Mouse (Mus musculus) left cerebral cortex, adult 2 months (tissue): ENCODE data around the gene Ehbp1l1. TPM values are rescaled to one million over a fixed set of nuclear protein-coding genes. Genes with fewer than 3 reads are reported as not detected.
A peak's percentile ranks its signal among the peaks of the same experiment; 100 is the strongest.
"Not testable (repeated sequence)": the region's sequence is repeated elsewhere in the genome, so short reads cannot be mapped to it uniquely, and the experiment has no call there.

Source experiments
- DNase-seq, 2 experiments: peaks; one replicate each; pipeline ENCODE4 v3.0.0; 2021 to 2022; ENCODE audit warnings: low spot score in 2 of 2, mixed read lengths in 1 of 2; ENCODE audit errors: extremely low spot score in 1 of 2
- H3K27ac ChIP-seq: fragments of 200-600 bp; 2 replicates; pipeline ENCODE4 v1.8.1; 2022
- H3K4me3 ChIP-seq: fragments of 200-600 bp; 2 replicates; pipeline ENCODE4 v1.8.1; 2022
- CTCF ChIP-seq: fragments of 200-600 bp; IDR thresholded peaks from 2 replicates; pipeline ENCODE4 v1.8.1; 2022; ENCODE audit warnings: antibody characterized with exemption, mild to moderate bottlenecking, moderate library complexity
- intact Hi-C: fragments of 180-260 bp; cut with DNase I; formaldehyde crosslinking; loops from one replicate; pipeline ENCODE4 v1.15.1; 2025
- total RNA-seq, 2 experiments: library from RNA; stranded (reverse); gene quantifications; 2 replicates each; pipeline ENCODE4 v1.2.3; 2021

The Ehbp1l1 gene
- total RNA-seq, 2 experiments from 2014 or later: 21.1 to 30.7 TPM

GRCm38 (mm10) chr19:5695849-5696462 lies 30.2 kb downstream of the Ehbp1l1 start:
- intact Hi-C loops: no loop called here
- no peak overlapping the region for H3K4me3 ChIP-seq
- DNase-seq: no peak
- TF ChIP-seq CTCF: no peak
- no peak overlapping the region for H3K27ac ChIP-seq

DNA sequence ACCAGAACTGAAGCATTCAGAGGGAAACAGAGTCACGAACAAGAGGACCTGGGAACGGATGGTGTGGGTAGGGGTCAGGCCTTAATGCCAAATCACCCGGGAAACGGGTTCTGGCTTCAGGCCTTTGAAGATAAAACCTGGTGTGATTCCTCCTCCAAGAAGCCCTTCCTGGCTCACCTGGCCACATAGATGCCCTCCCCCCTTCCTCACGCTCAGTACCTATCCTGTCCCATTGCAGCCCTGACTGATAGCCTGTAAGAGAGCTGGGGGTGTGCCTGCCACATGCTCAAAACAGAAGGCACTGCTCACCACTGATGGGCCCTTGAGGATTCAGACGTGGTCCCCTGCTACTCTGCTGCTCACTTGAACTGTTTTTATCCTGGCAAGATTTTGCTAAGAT lies 32.3 kb downstream of the Ehbp1l1 start:
- intact Hi-C loops: loop anchor here (2.0 kb wide), 1 partner anchor 33 kb away; the partner anchor contains the start of gene Ehbp1l1
- no peak for DNase-seq

GRCm38 (mm10) chr19:5692913-5693396 lies 33.2 kb downstream of the Ehbp1l1 start:
- intact Hi-C loops: loop anchor here (2.0 kb wide), 1 partner anchor 34 kb away; the partner anchor contains the start of gene Ehbp1l1
- DNase-seq: no peak
- Histone ChIP-seq H3K4me3 (peak overlapping the region; percentile 25), H3K27ac (peak overlapping the region; percentile 87)
- no peak for TF ChIP-seq CTCF

More for the DNA sequence above, 32.3 kb downstream of the Ehbp1l1 start:
- Histone ChIP-seq H3K4me3 (no peak overlapping the region; the same call in 1 of the 2 replicates), H3K27ac (peak overlapping the region; percentile 87; the same call in 1 of the 2 replicates)
- no peak for TF ChIP-seq CTCF

DNA sequence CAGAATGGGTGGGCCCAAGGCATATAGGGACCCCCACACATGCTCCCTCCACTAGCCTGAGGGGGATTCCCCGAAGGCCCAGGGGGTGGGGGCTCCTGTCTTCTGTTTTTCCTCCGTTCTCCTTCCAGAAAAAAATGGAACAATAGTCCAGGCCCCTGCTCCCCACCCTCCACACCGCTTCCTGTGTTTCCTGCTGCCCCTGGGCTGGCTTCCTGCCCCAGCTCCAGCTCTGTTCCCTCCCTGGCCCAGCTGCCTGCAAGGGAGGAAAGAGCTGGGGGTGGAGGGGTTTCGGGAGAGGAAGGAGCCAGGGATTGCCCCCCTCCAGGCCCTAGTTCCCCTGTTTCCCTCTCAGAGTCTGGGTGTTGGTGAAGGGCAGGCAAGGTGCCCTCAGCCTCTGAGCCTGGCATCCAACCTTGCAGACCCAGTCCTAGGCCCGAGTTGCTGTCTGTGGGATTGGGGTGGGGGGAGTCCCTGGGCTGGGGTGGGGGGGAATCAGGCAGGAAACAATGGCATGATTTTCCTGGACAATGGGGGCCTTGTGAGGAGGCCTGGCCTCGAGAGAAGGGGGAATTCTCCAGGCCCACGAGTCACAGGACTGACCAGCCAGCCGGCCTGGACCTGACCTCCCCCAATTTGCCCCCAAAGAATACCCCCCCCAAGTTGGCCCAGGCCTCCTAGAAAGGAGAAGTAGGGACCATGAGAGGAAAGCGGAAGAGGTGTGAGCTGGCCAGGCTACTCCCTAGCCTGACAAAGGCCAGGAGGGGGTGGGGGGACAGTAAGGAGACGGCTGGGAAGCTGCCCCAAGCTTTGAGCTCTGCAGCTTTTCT lies 33.8 kb downstream of the Ehbp1l1 start:
- peak overlapping the region; percentile 79 for H3K4me3 ChIP-seq
- H3K27ac ChIP-seq: peak overlapping the region; percentile 87
- no peak for TF ChIP-seq CTCF
- intact Hi-C loops: loop anchor here (2.0 kb wide), 1 partner anchor 35 kb away; the partner anchor contains the start of gene Ehbp1l1
- no peak for DNase-seq

DNA sequence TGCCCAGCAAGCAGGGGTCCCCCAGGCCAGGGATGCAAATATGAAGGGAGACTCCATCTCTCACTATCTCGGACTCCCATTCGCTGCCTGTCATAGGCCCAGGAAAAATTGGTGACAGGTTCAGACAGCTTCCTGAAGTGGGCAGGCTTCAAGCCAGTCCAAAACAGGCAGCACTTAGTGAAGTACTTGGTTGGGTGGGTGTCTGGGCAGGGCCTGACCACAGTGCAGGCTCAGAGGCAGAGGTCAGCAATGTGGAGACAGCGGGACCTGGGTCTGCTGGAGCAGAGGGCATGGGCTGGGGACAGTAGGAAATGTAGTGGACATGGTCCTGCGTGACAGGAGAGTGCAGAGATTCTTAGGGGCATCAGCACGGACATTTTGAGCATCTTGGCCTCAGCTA lies 34.5 kb downstream of the Ehbp1l1 start:
- intact Hi-C loops: no loop called here
- peak overlapping the region; percentile 87 for H3K27ac ChIP-seq
- H3K4me3 ChIP-seq: peak overlapping the region; percentile 79
- DNase-seq: no peak
- TF ChIP-seq CTCF: no peak

DNA sequence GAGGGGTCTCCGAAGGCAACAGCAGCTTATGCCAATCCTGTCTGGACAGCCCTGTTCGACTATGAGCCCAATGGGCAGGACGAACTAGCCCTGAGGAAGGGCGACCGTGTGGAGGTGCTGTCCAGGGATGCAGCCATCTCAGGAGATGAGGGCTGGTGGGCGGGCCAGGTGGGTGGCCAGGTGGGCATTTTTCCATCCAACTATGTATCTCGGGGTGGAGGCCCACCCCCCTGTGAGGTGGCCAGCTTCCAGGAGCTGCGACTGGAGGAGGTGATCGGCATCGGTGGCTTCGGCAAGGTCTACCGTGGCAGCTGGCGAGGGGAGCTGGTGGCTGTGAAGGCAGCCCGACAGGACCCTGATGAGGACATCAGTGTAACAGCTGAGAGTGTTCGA lies 35.8 kb downstream of the Ehbp1l1 start:
- Histone ChIP-seq H3K4me3 (peak overlapping the region; percentile 79), H3K27ac (peak overlapping the region; percentile 90)
- TF ChIP-seq CTCF: no peak
- intact Hi-C loops: no loop called here
- DNase-seq: no peak

DNA sequence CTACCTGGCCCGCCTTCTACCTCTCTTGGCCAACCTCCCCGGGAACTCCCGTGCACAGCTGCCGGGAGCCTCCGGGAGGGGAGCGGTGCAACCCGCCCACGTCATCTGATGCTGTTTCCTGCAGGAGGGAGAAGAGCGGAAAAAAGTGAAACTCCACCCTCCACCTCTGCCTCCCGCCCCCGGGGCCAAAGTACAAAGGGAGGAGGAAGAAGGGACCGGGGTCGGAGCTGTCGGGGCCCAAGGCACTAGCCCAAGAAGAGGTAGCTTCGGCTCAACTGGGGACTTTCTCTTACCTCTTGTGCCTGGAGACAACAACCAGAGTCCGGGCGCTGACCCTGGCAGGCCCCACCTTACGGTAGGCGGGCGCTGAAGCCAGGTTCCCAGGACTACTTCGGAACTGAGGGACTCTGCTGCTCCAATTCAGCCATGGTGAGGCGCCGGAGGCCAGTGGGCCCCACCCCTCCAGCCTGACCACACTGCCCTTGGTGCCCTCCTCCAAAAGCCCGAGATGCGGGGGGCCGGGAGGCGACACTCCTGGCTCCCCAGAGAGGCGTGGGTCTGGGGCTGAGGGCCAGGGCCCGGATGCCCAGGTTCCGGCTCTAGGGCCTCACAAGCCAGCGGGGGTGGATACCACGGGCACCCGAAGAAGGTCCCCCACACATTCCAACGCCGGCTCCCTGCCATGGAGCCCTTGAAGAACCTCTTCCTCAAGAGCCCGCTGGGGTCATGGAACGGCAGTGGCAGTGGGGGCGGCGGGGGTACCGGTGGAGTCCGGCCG lies 36.4 kb downstream of the Ehbp1l1 start:
- Histone ChIP-seq H3K27ac (peak overlapping the region; percentile 90), H3K4me3 (peak overlapping the region; percentile 79)
- TF ChIP-seq CTCF: no peak
- peak; percentile 71 to 80 for DNase-seq
- intact Hi-C loops: loop anchor here (2.0 to 5.0 kb wide), 2 partner anchors 53 to 322 kb away; partner anchors contain the start of genes Banf1, Eif1ad and Rela

DNA sequence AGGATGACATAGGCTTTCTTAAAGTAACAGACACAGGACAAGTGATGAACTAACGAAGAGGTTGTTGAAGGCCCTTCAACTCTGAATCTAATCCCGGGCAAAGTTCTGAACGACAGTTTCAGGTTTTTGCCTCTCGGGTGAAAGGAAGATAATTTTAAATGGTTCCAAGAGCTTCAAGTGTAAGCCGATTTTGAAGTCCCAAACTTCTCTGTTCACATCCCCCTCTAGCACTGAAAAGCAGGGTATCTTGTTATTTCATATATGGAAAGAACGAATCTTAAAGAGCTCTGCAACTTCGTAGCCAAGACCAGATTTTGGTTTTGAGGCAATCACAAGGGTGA lies 37.1 kb downstream of the Ehbp1l1 start:
- no peak for TF ChIP-seq CTCF
- Histone ChIP-seq H3K4me3 (peak overlapping the region; percentile 79), H3K27ac (peak overlapping the region; percentile 90)
- no peak for DNase-seq
- intact Hi-C loops: loop anchor here (2.0 to 5.0 kb wide), 2 partner anchors 52 to 322 kb away; partner anchors contain the start of genes Banf1, Eif1ad and Rela

DNA sequence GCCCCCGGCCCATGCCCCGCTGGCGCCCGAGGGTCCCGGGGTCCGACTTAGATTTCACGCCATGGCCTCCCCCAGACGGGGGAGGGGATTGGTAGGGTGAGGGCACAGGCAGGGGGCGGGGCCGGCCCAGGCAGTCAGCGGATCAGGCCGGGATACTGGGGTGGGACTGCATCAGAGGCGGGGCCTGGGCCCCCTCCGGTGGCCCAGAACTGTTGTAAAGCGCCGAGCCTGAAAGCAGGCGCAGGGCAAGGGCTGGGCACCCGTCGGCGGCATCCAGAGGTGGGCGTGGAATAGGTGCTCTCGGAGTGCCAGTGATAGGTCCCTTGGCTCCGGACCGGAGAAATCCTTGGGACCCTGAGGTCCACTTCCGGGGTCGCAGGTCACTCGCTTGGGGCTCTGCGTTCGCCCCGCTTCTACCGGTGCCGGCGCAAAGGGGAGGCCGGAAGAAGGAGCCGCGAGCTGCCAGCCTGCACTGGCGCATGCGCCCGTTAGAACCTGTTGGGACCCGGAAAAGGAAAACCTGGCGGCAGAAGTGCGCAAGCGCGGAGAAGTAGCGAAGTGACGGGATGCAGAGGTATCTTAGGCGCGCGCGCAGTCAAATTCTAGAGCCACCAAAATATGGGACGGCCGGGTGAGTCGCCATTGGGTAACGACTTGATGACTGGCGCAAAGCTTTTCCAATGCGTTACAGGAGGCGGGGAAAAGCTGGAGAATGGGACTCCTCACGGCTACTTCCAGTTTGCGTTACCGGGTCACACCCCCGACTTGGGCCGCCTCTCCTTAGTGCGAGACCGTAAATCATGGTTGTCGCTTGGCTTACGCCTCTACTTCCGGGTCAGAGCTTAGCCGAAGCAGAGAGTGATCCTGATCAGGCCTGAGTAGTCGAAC lies 37.7 kb downstream of the Ehbp1l1 start, which contains the start of the genes Map3k11 and Pcnx3:
TSS of gene Map3k11 (plus strand) at position 543 of the 888 bp plus-strand sequence.
TSS of gene Pcnx3 (minus strand) at position 709 of the 888 bp plus-strand sequence.
- intact Hi-C loops: loop anchor here (2.0 to 5.0 kb wide), 2 partner anchors 52 to 321 kb away; partner anchors contain the start of genes Banf1, Eif1ad and Rela
- peak; percentile 42 for TF ChIP-seq CTCF
- Histone ChIP-seq H3K27ac (peak within 1 kb of the TSS; percentile 90), H3K4me3 (peak within 1 kb of the TSS; percentile 79)
- DNase-seq: peak; percentile 95 to 98

DNA sequence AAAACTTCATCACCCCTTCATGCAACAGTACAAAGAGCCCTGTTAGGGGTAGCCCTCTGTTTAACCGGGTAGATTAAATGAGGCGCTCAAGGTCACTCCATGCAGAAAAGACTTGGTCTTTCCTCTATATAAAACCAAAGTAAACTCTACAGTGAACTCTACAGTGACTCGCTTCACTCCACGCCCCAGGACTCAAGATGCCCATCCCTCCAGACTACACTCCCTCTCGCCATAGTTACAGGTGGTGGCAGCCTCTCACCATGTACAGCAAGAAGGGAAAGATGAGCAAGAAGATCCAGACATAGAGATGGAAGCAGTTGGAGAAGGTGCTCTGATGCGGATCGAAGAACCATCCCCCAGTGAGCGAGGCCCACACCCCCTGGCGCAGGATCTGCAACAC lies 38.4 kb downstream of the Ehbp1l1 start:
- H3K4me3 ChIP-seq: peak overlapping the region; percentile 79
- no peak for DNase-seq
- no peak overlapping the region for H3K27ac ChIP-seq
- intact Hi-C loops: loop anchor here (2.0 to 5.0 kb wide), 2 partner anchors 51 to 320 kb away; partner anchors contain the start of genes Banf1, Eif1ad and Rela
- TF ChIP-seq CTCF: no peak

DNA sequence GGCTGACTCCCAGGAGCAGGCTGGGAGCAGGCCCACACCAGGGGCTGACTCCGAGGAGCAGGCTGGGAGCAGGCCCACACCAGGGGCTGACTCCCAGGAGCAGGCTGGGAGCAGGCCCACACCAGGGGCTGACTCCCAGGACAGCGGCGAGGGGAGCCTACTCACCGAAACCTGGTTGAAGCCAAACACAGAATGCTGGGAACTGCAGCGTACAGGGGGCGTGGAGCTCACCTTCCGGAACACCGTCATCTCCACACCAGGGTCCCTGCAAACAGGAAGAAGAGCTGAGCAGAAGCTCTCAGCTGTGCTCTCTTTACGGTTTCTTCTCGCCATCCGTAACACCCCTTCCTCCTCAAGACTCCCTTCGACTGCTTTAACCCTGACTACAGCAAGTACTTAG lies 39.2 kb downstream of the Ehbp1l1 start:
- not testable (repeated sequence) for H3K4me3 ChIP-seq, DNase-seq, H3K27ac ChIP-seq
- intact Hi-C loops: loop anchor here (5.0 kb wide), 1 partner anchor 320 kb away; the partner anchor contains the start of genes Banf1 and Eif1ad
